Mouse (Mus musculus) embryonic facial prominence, embryonic 10.5 days (tissue): ENCODE measurements around the gene Gm10721. TPM values are rescaled to one million over a fixed set of nuclear protein-coding genes. Genes with fewer than 3 reads are reported as not detected.
"Not testable (repeated sequence)": the region's sequence is repeated elsewhere in the genome, so short reads cannot be mapped to it uniquely, and the experiment has no call there.

ENCODE experiments used
- DNase-seq: peaks from one replicate; pipeline ENCODE4 v3.0.0-alpha.2; 2017; ENCODE audit warnings: low spot score
- H3K27ac ChIP-seq: fragments of 300-500 bp; sonication (generic); replicated peaks from 2 replicates; pipeline ENCODE4 v1.5.1; 2016; ENCODE audit warnings: mild to moderate bottlenecking
- H3K27me3 ChIP-seq: fragments of 300-500 bp; sonication (generic); replicated peaks from 2 replicates; pipeline ENCODE4 v1.6.1; 2016; ENCODE audit warnings: low read depth, mild to moderate bottlenecking; ENCODE audit not compliant: poor library complexity, severe bottlenecking
- H3K36me3 ChIP-seq: fragments of 300-500 bp; sonication (generic); replicated peaks from 2 replicates; pipeline ENCODE4 v1.6.1; 2016; ENCODE audit warnings: mild to moderate bottlenecking, moderate library complexity
- H3K4me1 ChIP-seq: fragments of 300-500 bp; sonication (generic); 2 replicates; pipeline ENCODE4 v1.6.1; 2016
- H3K4me3 ChIP-seq: fragments of 300-500 bp; sonication (generic); 2 replicates; pipeline ENCODE4 v1.5.1; 2016; ENCODE audit warnings: mild to moderate bottlenecking, moderate library complexity
- H3K9me3 ChIP-seq: fragments of 300-500 bp; sonication (generic); 2 replicates; pipeline ENCODE4 v1.6.1; 2016; ENCODE audit warnings: mild to moderate bottlenecking
- WGBS: fragments of 180-500 bp; shearing (Covaris S2); methylation state at CpG from one replicate; pipeline ENCODE4 v1.1.7; 2016; 5-methylcytosine and 5-hydroxymethylcytosine counted together
- polyA plus RNA-seq: library from polyadenylated mRNA; unstranded; fragments of >200 nt; fragmentation: Nextera tagmentation; extraction: Ambion mirVana; gene quantifications from 2 replicates; pipeline ENCODE4 v1.2.1, GENCODE M21; 2016

Gene Gm10721
- not detected in 2 replicates for polyA plus RNA-seq

DNA sequence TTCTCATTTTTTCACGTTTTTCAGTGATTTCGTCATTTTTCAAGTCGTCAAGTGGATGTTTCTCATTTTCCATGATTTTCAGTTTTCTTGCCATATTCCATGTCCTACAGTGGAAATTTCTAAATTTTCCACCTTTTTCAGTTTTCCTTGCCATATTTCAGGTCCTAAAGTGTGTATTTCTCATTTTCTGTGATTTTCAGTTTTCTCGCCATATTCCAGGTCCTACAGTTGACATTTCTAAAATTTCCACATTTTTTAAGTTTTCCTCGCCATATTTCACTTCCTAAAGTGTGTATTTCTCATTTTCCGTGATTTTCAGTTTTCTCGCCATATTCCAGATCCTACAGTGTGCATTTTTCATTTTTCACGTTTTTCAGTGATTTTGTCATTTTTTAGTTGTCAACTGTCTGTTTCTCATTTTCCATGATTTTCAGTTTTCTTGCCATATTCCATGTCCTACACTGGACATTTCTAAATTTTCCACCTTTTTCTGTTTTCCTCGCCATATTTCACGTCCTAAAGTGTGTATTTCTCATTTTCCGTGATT, at the start of gene Gm10721:
TSS of gene Gm10721 (plus strand) at position 408 of the 547 bp plus-strand sequence.
- not testable (repeated sequence) for H3K27ac ChIP-seq, H3K4me3 ChIP-seq, H3K27me3 ChIP-seq, DNase-seq, H3K4me1 ChIP-seq, H3K9me3 ChIP-seq, H3K36me3 ChIP-seq
- WGBS: no CpG with 5 or more reads among the region's 11 CpGs

- not testable (repeated sequence) for H3K4me3 ChIP-seq, H3K36me3 ChIP-seq, H3K9me3 ChIP-seq, H3K4me1 ChIP-seq, H3K27me3 ChIP-seq, H3K27ac ChIP-seq
- WGBS: 73% methylated on average over 12 of the region's 12 CpGs
- DNase-seq: peak; percentile 8
These were observed 12.4 kb upstream of the Gm10721 start, which contains the start of gene Gm10722 for GRCm38 (mm10) chr9:3000445-3000972. Gene Gm10722, plus strand, starts transcription at chr9:3000922.

DNA sequence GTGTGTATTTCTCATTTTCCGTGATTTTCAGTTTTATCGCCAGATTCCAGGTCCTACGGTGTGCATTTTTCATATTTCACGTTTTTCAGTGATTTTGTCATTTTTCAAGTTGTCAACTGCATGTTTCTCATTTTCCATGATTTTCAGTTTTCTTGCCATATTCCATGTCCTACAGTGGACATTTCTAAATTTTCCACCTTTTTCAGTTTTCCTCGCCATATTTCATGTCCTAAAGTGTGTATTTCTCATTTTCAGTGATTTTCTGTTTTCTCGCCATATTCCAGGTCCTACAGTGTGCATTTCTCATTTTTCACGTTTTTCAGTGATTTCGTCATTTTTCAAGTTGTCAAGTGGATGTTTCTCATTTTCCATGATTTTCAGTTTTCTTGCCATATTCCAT, 11.9 kb upstream of the Gm10721 start:
- H3K36me3 ChIP-seq, H3K4me1 ChIP-seq, DNase-seq, H3K27me3 ChIP-seq, H3K27ac ChIP-seq, H3K4me3 ChIP-seq: not testable (repeated sequence)
- peaks cover 10% of the 10 kb centered on the region for H3K9me3 ChIP-seq
- 65% methylated on average over 8 of the region's 8 CpGs for WGBS

DNA sequence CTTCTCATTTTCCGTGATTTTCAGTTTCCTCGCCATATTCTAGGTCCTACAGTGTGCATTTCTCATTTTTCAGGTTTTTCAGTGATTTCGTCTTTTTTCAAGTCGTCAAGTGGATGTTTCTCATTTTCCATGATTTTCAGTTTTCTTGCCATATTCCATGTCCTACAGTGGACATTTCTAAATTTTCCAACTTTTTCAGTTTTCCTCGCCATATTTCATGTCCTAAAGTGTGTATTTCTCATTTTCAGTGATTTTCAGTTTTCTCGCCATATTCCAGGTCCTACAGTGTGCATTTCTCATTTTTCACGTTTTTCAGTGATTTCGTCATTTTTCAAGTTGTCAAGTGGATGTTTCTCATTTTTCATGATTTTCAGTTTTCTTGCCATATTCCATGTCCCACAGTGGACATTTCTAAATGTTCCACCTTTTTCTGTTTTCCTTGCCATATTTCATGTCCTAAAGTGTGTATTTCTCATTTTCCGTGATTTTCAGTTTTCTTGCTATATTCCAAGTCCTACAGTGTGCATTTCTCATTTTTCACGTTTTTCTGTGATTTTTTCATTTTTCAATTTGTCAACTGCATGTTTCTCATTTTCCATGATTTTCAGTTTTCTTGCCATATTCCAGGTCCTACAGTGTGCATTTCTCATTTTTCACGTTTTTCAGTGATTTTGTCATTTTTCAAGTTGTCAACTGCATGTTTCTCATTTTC, 10.8 kb upstream of the Gm10721 start:
- DNase-seq, H3K27ac ChIP-seq, H3K36me3 ChIP-seq, H3K27me3 ChIP-seq, H3K4me3 ChIP-seq, H3K4me1 ChIP-seq: not testable (repeated sequence)
- WGBS: 67% methylated on average over 9 of the region's 11 CpGs
- peaks cover 10% of the 10 kb centered on the region for H3K9me3 ChIP-seq

DNA sequence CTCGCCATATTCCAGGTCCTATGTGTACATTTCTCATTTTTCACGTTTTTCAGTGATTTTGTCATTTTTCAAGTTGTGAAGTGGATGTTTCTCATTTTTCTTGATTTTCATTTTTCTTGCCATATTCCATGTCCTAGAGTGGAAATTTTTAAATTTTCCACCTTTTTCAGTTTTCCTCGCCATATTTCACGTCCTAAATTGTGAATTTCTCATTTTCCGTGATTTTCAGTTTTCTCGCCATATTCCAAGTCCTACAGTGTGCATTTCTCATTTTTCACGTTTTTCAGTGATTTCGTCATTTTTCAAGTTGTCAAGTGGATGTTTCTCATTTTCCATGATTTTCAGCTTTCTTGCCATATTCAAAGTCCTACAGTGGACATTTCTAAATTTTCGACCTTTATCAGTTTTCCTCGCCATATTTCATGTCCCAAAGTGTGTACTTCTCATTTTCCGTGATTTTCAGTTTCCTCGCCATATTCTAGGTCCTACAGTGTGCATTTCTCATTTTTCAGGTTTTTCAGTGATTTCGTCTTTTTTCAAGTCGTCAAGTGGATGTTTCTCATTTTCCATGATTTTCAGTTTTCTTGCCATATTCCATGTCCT, 10.0 kb upstream of the Gm10721 start, which contains the start of gene Gm11168:
TSS of gene Gm11168 (plus strand) at position 553 of the 603 bp plus-strand sequence.
- H3K36me3 ChIP-seq, H3K27me3 ChIP-seq, H3K4me3 ChIP-seq, DNase-seq, H3K4me1 ChIP-seq, H3K27ac ChIP-seq: not testable (repeated sequence)
- peaks cover 13% of the 10 kb centered on the region for H3K9me3 ChIP-seq
- WGBS: 72% methylated on average over 6 of the region's 14 CpGs

DNA sequence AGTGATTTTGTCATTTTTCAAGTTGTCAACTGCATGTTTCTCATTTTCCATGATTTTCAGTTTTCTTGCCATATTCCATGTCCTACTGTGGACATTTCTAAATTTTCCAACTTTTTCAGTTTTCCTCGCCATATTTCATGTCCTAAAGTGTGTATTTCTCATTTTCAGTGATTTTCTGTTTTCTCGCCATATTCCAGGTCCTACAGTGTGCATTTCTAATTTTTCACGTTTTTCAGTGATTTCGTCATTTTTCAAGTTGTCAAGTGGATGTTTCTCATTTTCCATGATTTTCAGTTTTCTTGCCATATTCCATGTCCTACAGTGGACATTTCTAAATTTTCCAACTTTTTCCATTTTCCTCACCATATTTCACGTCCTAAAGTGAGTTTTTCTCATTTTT, 6.8 kb upstream of the Gm10721 start:
- H3K27ac ChIP-seq, DNase-seq, H3K4me3 ChIP-seq, H3K27me3 ChIP-seq, H3K36me3 ChIP-seq, H3K4me1 ChIP-seq: not testable (repeated sequence)
- 84% methylated on average over 1 of the region's 5 CpGs for WGBS
- H3K9me3 ChIP-seq: peaks cover 15% of the 10 kb centered on the region

GRCm38 (mm10) chr9:3006636-3007035, 6.3 kb upstream of the Gm10721 start:
- not testable (repeated sequence) for H3K27ac ChIP-seq, H3K4me3 ChIP-seq, H3K36me3 ChIP-seq, DNase-seq, H3K27me3 ChIP-seq, H3K4me1 ChIP-seq
- 71% methylated on average over 8 of the region's 8 CpGs for WGBS
- peaks cover 15% of the 10 kb centered on the region for H3K9me3 ChIP-seq

- not testable (repeated sequence) for H3K4me1 ChIP-seq, H3K27me3 ChIP-seq, H3K27ac ChIP-seq, H3K36me3 ChIP-seq, DNase-seq, H3K4me3 ChIP-seq
- peaks cover 11% of the 10 kb centered on the region for H3K9me3 ChIP-seq
- WGBS: 79% methylated on average over 8 of the region's 9 CpGs
These were observed 5.7 kb upstream of the Gm10721 start for GRCm38 (mm10) chr9:3007272-3007671.

DNA sequence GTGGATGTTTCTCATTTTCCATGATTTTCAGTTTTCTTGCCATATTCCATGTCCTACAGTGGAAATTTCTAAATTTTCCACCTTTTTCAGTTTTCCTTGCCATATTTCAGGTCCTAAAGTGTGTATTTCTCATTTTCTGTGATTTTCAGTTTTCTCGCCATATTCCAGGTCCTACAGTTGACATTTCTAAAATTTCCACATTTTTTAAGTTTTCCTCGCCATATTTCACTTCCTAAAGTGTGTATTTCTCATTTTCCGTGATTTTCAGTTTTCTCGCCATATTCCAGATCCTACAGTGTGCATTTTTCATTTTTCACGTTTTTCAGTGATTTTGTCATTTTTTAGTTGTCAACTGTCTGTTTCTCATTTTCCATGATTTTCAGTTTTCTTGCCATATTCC, 3.6 kb upstream of the Gm10721 start:
- H3K27me3 ChIP-seq, H3K4me1 ChIP-seq, DNase-seq, H3K27ac ChIP-seq, H3K9me3 ChIP-seq, H3K36me3 ChIP-seq, H3K4me3 ChIP-seq: not testable (repeated sequence)
- no CpG with 5 or more reads among the region's 5 CpGs for WGBS

DNA sequence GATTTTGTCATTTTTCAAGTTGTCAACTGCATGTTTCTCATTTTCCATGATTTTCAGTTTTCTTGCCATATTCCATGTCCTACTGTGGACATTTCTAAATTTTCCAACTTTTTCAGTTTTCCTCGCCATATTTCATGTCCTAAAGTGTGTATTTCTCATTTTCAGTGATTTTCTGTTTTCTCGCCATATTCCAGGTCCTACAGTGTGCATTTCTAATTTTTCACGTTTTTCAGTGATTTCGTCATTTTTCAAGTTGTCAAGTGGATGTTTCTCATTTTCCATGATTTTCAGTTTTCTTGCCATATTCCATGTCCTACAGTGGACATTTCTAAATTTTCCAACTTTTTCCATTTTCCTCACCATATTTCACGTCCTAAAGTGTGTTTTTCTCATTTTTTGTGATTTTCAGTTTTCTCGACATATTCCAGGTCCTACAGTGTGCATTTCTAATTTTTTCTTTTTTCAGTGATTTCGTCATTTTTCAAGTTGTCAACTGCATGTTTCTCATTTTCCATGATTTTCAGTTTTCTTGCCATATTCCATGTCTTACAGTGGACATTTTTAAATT, 802 bp upstream of the Gm10721 start:
- not testable (repeated sequence) for H3K27me3 ChIP-seq, H3K27ac ChIP-seq, H3K9me3 ChIP-seq, H3K4me3 ChIP-seq, H3K4me1 ChIP-seq, DNase-seq, H3K36me3 ChIP-seq
- 80% methylated on average over 3 of the region's 7 CpGs for WGBS

DNA sequence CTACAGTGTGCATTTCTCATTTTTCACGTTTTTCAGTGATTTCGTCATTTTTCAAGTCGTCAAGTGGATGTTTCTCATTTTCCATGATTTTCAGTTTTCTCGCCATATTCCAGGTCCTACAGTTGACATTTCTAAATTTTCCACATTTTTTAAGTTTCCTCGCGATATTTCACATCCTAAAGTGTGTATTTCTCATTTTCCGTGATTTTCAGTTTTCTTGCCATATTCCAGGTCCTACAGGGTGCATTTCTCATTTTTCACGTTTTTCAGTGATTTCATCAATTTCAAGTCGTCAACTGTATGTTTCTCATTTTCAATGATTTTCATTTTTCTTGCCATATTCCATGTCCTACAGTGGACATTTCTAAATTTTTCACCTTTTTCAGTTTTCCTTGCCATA, 2.4 kb downstream of the Gm10721 start, which contains the start of gene Gm10720:
TSS of gene Gm10720 (plus strand) at position 301 of the 400 bp plus-strand sequence.
- not testable (repeated sequence) for H3K9me3 ChIP-seq, H3K4me1 ChIP-seq, H3K27me3 ChIP-seq, H3K27ac ChIP-seq, H3K36me3 ChIP-seq, DNase-seq, H3K4me3 ChIP-seq
- WGBS: 67% methylated on average over 5 of the region's 9 CpGs

GRCm38 (mm10) chr9:3015896-3016295, 3.0 kb downstream of the Gm10721 start:
- not testable (repeated sequence) for H3K27me3 ChIP-seq, H3K4me1 ChIP-seq, H3K4me3 ChIP-seq, H3K9me3 ChIP-seq, H3K27ac ChIP-seq, H3K36me3 ChIP-seq, DNase-seq
- WGBS: 72% methylated on average over 6 of the region's 6 CpGs
